Mouse (Mus musculus): ENCODE results near the gene Vmn2r46. TPM values are rescaled to one million over a fixed set of nuclear protein-coding genes. Genes with fewer than 3 reads are reported as not detected.

Gene Vmn2r46
- polyA plus RNA-seq (2014; fragmentation: Illumina TruSeq; extraction: RNeasy Lipid Tissue Mini Kit (QIAGEN cat#74804); ENCODE audit: low read depth, low replicate concordance), result not detected

DNA sequence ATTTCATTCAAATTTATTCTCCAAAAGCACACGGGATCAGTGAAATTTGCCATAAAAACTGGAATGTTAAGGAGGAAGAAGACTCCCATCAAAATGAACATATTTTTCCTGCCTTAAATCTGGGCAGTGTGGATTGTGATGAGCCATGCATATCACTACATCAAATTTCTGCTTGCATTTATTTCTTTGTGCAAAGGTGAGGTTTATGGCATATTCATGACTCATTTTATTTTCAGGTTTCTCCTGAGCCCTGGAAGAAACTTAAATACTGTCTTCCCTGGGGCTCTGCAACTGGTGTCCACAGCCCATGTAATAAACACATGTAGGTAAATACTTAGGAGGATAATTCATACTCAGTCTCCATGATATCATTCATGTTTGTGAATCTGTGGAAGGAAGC, at the start of gene Vmn2r46:
Gene Vmn2r46, minus strand, starts transcription at position 101 of the 400 bp plus-strand sequence.

Other genes with a start within 250 kb of the Vmn2r46 start
- not detected for gene Vmn2r47, start 70.8 kb upstream of the Vmn2r46 start, polyA plus RNA-seq (2014; fragmentation: Illumina TruSeq; extraction: RNeasy Lipid Tissue Mini Kit (QIAGEN cat#74804); ENCODE audit: low read depth, low replicate concordance)
- gene Vmn2r48, start 183.0 kb upstream of the Vmn2r46 start, polyA plus RNA-seq (2014; fragmentation: Illumina TruSeq; extraction: RNeasy Lipid Tissue Mini Kit (QIAGEN cat#74804); ENCODE audit: low read depth, low replicate concordance), result not detected
- gene Vmn2r49, start 221.7 kb upstream of the Vmn2r46 start, polyA plus RNA-seq (2014; fragmentation: Illumina TruSeq; extraction: RNeasy Lipid Tissue Mini Kit (QIAGEN cat#74804); ENCODE audit: low read depth, low replicate concordance), result not detected

Data from testis, adult 10 weeks (tissue).